8 mouse cellular contexts compared by ENCODE assay signal in genomic region chr10:81431526-81432168, GRCm38 (mm10). TPM values are rescaled to one million over a fixed set of nuclear protein-coding genes. Genes with fewer than 3 reads are reported as not detected.
DNase-seq lines count a peak whose midpoint lies in the region; ATAC-seq and TF ChIP-seq lines count a peak whose summit lies in the region.

No protein-coding gene starts in this region.

- DNase-seq in heart, adult 11 months: peak; percentile 96
- DNase-seq in heart, postnatal 25 days (ENCODE audit: low spot score): no peak
- DNase-seq in ES-CJ7 (ENCODE audit: low read depth, low spot score): peak; percentile 76
- DNase-seq in embryonic facial prominence, embryonic 11.5 days (ENCODE audit: low spot score): no peak
- peak; percentile 35 for DNase-seq in heart, postnatal 4 days
- peak; percentile 80 for DNase-seq in layer of hippocampus, adult 9-11 months
- DNase-seq in yolk sac, embryonic 10.5 days (ENCODE audit: low spot score): peak; percentile 68

- H3K4me1 ChIP-seq in embryonic facial prominence, embryonic 11.5 days (ENCODE audit: control insufficient read depth, insufficient read depth, low read length): peaks cover 5% of the 10 kb centered on the region

- H3K4me3 ChIP-seq in embryonic facial prominence, embryonic 11.5 days (ENCODE audit: low read depth, low read length): peak overlapping the region; percentile 81
- H3K4me3 ChIP-seq in myocyte: peak overlapping the region; percentile 28

- H3K79me2 ChIP-seq in myocyte (ENCODE audit: control insufficient read depth, insufficient read depth): peaks cover 22% of the 10 kb centered on the region

- H3K4me2 ChIP-seq in embryonic facial prominence, embryonic 11.5 days (ENCODE audit: low read depth, low read length): peak overlapping the region; percentile 90
- peak overlapping the region; percentile 62 for H3K4me2 ChIP-seq in myocyte (ENCODE audit: low read depth)

- H3K9ac ChIP-seq in embryonic facial prominence, embryonic 11.5 days (replicated peaks; ENCODE audit: low read length): no peak overlapping the region

- H3ac ChIP-seq in myocyte (ENCODE audit: control insufficient read depth, insufficient read length): no peak overlapping the region

- peaks cover 16% of the 10 kb centered on the region for H3K27me3 ChIP-seq in embryonic facial prominence, embryonic 11.5 days (ENCODE audit: control insufficient read depth, insufficient read depth, low read length)
- H3K27me3 ChIP-seq in myocyte (ENCODE audit: control insufficient read depth, insufficient read depth, insufficient read length): no peaks in the 10 kb centered on the region

- ATAC-seq in embryonic facial prominence, embryonic 11.5 days (replicated peaks; ENCODE audit: insufficient number of reproducible peaks, low FRiP score, low TSS enrichment, low read depth): no peak

- WGBS in embryonic facial prominence, embryonic 11.5 days: 12% methylated on average over 15 of the region's 15 CpGs

- TF ChIP-seq POLR2A in myocyte (IDR thresholded peaks at IDR 0.05; ENCODE audit: insufficient read length, low read depth): no peak

- no peaks in the 10 kb centered on the region for H3K9me3 ChIP-seq in embryonic facial prominence, embryonic 11.5 days (replicated peaks; ENCODE audit: control insufficient read depth, low read length)

- H3K36me3 ChIP-seq in embryonic facial prominence, embryonic 11.5 days (replicated peaks; ENCODE audit: control insufficient read depth, insufficient read depth, low read depth, low read length): no peaks in the 10 kb centered on the region
- no peaks in the 10 kb centered on the region for H3K36me3 ChIP-seq in myocyte (ENCODE audit: control insufficient read depth, insufficient read depth)

- intact Hi-C loops in heart, postnatal 25 days (cut with DNase I): no loop called here

- no peak overlapping the region for H3K27ac ChIP-seq in embryonic facial prominence, embryonic 11.5 days (replicated peaks; ENCODE audit: low read depth, low read length)

TF ChIP-seq in myocyte, 11 proteins besides CTCF, POLR2A, EP300 and RAD21:
- TF ChIP-seq USF1 (IDR thresholded peaks at IDR 0.05; ENCODE audit: low read depth) (peak; percentile 58), SRF (IDR thresholded peaks at IDR 0.05; ENCODE audit: control insufficient read depth, insufficient read length, low read depth) (no peak)

RNA-seq across cellular contexts. Expression of gene Nfic, which starts 23.8 kb away (rescaled TPM):
- total RNA-seq in heart, postnatal 25 days (2021): 100 to 1,000 TPM; 110 to 130 TPM
- 13.1 and 16.1 TPM in 2 replicates for polyA plus RNA-seq in embryonic facial prominence, embryonic 11.5 days (2014; fragmentation: Nextera tagmentation; extraction: Ambion mirVana)
- total RNA-seq in heart, postnatal 4 days (2021): 100 to 1,000 TPM; 125 to 130 TPM
- 115 TPM for polyA plus RNA-seq in myocyte (2012; fragmentation: generic; extraction: Trizol)

RNA-seq across cellular contexts. Expression of gene Smim24, which starts 38.8 kb away (rescaled TPM):
- total RNA-seq in heart, postnatal 25 days (2021): 1 to 10 TPM; 2.0 TPM
- polyA plus RNA-seq in embryonic facial prominence, embryonic 11.5 days (2014; fragmentation: Nextera tagmentation; extraction: Ambion mirVana): 3.4 and 4.1 TPM in 2 replicates
- total RNA-seq in heart, postnatal 4 days (2021): 1 to 10 TPM; 1.9 to 2.4 TPM
- polyA plus RNA-seq in myocyte (2012; fragmentation: generic; extraction: Trizol): 0.30 TPM

RNA-seq across cellular contexts. Expression of gene Gm48552, which starts 42.8 kb away (rescaled TPM):
- total RNA-seq in heart, postnatal 25 days (2021): under 1 TPM in 1 of 2 experiments, not detected in 1; 0.70 TPM
- polyA plus RNA-seq in embryonic facial prominence, embryonic 11.5 days (2014; fragmentation: Nextera tagmentation; extraction: Ambion mirVana): 0.63 TPM in 1 of 2 replicates, not detected in the other
- under 1 TPM; 0.72 to 0.98 TPM for total RNA-seq in heart, postnatal 4 days (2021)
- polyA plus RNA-seq in myocyte (2012; fragmentation: generic; extraction: Trizol): 0.73 TPM

RNA-seq across cellular contexts. Expression of gene Gm48551, which starts 47.4 kb away (rescaled TPM):
- total RNA-seq in heart, postnatal 25 days (2021): under 1 TPM; 0.61 to 0.78 TPM
- 2.5 and 4.1 TPM in 2 replicates for polyA plus RNA-seq in embryonic facial prominence, embryonic 11.5 days (2014; fragmentation: Nextera tagmentation; extraction: Ambion mirVana)
- total RNA-seq in heart, postnatal 4 days (2021): under 1 TPM; 0.55 to 0.70 TPM
- 1.7 TPM for polyA plus RNA-seq in myocyte (2012; fragmentation: generic; extraction: Trizol)

RNA-seq across cellular contexts. Expression of gene Dohh, which starts 47.4 kb away (rescaled TPM):
- 10 to 100 TPM; 52.0 to 56.2 TPM for total RNA-seq in heart, postnatal 25 days (2021)
- 45.0 and 52.5 TPM in 2 replicates for polyA plus RNA-seq in embryonic facial prominence, embryonic 11.5 days (2014; fragmentation: Nextera tagmentation; extraction: Ambion mirVana)
- 10 to 100 TPM; 52.9 to 55.9 TPM for total RNA-seq in heart, postnatal 4 days (2021)
- 103 TPM for polyA plus RNA-seq in myocyte (2012; fragmentation: generic; extraction: Trizol)

Comparison
In these comparisons a context has a peak if more than half of its experiments do, and no peak if none do; other contexts are left out.
1. DNase-seq: peak in heart, adult 11 months (single experiment), ES-CJ7 (single experiment), heart, postnatal 4 days (single experiment), layer of hippocampus, adult 9-11 months (single experiment) and yolk sac, embryonic 10.5 days (single experiment); none in heart, postnatal 25 days (single experiment) and embryonic facial prominence, embryonic 11.5 days (single experiment).